Mouse (Mus musculus): ENCODE measurements at regions not wholly inside any gene's neighbourhood (a gene's known extent, or its start where the extent isn't known, plus 50 kb on each side); places are given as distances from the start of the nearest gene placed in this dataset.

DNA sequence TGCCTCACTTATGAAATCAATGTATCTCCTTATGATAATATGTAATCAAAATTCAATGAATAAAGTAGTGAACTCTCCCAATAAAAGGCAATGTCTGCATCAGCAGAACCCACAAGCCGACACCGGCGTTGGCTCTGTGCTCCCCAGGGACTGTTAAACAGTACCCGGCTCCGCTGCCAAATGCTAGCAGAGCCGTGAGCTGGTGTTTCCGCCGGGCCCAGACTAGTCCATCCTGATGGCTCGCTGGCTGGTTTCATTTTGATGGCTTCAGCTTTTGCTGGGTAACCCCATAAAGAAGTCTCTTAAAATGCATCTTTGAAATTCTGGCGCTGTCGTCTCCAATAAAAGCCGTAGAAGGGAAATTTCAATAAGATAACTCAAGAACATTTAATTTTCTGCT lies 468.8 kb downstream of the Tbc1d22a start:
- TF ChIP-seq GATA1 (IDR thresholded peaks at IDR 0.05; ENCODE audit: borderline replicate concordance, low read length) (no peak), FLI1 (IDR thresholded peaks at IDR 0.05; ENCODE audit: low read length) (no peak)
